Mouse (Mus musculus): ENCODE data around the gene Nubpl. TPM values are rescaled to one million over a fixed set of nuclear protein-coding genes. Genes with fewer than 3 reads are reported as not detected.

Nubpl gene
- polyA plus RNA-seq, 1 experiment from 2014 or later, result 12.8 TPM

- no peak for DNase-seq (ENCODE audit: low spot score)
- no peak overlapping the region for H3K9ac ChIP-seq (ENCODE audit: low read length)
- 85% methylated on average over 6 of the region's 6 CpGs for WGBS
Observed at GRCm38 (mm10) chr12:52361198-52361597, 263.7 kb downstream of the Nubpl start.

More at GRCm38 (mm10) chr12:52361198-52361597, 263.7 kb downstream of the Nubpl start:
- Histone ChIP-seq H3K27me3 (replicated peaks; ENCODE audit: control insufficient read depth, insufficient read depth, low read length) (no peaks in the 10 kb centered on the region), H3K9me3 (ENCODE audit: control insufficient read depth, low read length) (no peaks in the 10 kb centered on the region), H3K27ac (ENCODE audit: low read depth) (no peak overlapping the region), H3K4me2 (ENCODE audit: low read length) (no peak overlapping the region), H3K36me3 (ENCODE audit: control insufficient read depth, insufficient read depth, low read length) (no peaks in the 10 kb centered on the region), H3K4me3 (ENCODE audit: low read depth, low read length) (no peak overlapping the region), H3K4me1 (replicated peaks; ENCODE audit: control insufficient read depth, insufficient read depth, low read length) (peaks cover 6% of the 10 kb centered on the region; the same call in 1 of the 2 replicates)
- ATAC-seq (replicated peaks; ENCODE audit: low FRiP score, low TSS enrichment, low read depth), result no peak

Other genes starting within 250 kb of the Nubpl start
- gene Heatr5a, start 126.4 kb upstream of the Nubpl start, polyA plus RNA-seq (2014; fragmentation: Nextera tagmentation; extraction: Ambion mirVana), result 11.9 and 15.0 TPM in 2 replicates
- 25.4 and 29.1 TPM in 2 replicates for gene Dtd2, start 91.2 kb upstream of the Nubpl start, polyA plus RNA-seq (2014; fragmentation: Nextera tagmentation; extraction: Ambion mirVana)
- gene Gpr33, start 69.7 kb upstream of the Nubpl start, polyA plus RNA-seq (2014; fragmentation: Nextera tagmentation; extraction: Ambion mirVana), result not detected in 2 replicates